Mouse (Mus musculus): ENCODE results near the gene Sp4. TPM values are rescaled to one million over a fixed set of nuclear protein-coding genes. Genes with fewer than 3 reads are reported as not detected.

Sp4 gene
- polyA plus RNA-seq, 1 experiment: 7.5 TPM

GRCm38 (mm10) chr12:118198386-118199093 is 102.7 kb downstream of the Sp4 start, which contains the start of gene Dnah11:
Gene Dnah11 (minus strand): TSS chr12:118199043.
- H3K4me3 ChIP-seq (replicated peaks; ENCODE audit: extremely low read depth, low read depth, low read length): peak within 1 kb of the TSS; percentile 77
- H3K4me1 ChIP-seq (ENCODE audit: control insufficient read depth, insufficient read depth, low read length): no peaks in the 10 kb centered on the region; the same call in 1 of the 2 replicates
- 2% methylated on average over 47 of the region's 47 CpGs for WGBS
- peak; percentile 74 for DNase-seq
- TF ChIP-seq CTCF (IDR thresholded peaks at IDR 0.05; ENCODE audit: insufficient read depth, low read length): no peak
- TF ChIP-seq POLR2A (IDR thresholded peaks at IDR 0.05; ENCODE audit: borderline replicate concordance, extremely low read depth, low read depth, low read length): peak; percentile 44; the same call in 1 of the 2 replicates

GRCm38 (mm10) chr12:118196583-118196982 is 104.7 kb downstream of the Sp4 start:
- no peak for TF ChIP-seq POLR2A (IDR thresholded peaks at IDR 0.05; ENCODE audit: borderline replicate concordance, extremely low read depth, low read depth, low read length)
- TF ChIP-seq CTCF (IDR thresholded peaks at IDR 0.05; ENCODE audit: insufficient read depth, low read length): no peak
- no peak for DNase-seq
- Histone ChIP-seq H3K4me3 (replicated peaks; ENCODE audit: extremely low read depth, low read depth, low read length) (no peak overlapping the region), H3K4me1 (ENCODE audit: control insufficient read depth, insufficient read depth, low read length) (no peaks in the 10 kb centered on the region; the same call in 1 of the 2 replicates)
- 43% methylated on average over 2 of the region's 2 CpGs for WGBS

- Histone ChIP-seq H3K4me1 (ENCODE audit: control insufficient read depth, insufficient read depth, low read length) (peaks cover 2% of the 10 kb centered on the region; the same call in 1 of the 2 replicates), H3K4me3 (replicated peaks; ENCODE audit: extremely low read depth, low read depth, low read length) (no peak overlapping the region)
- no peak for TF ChIP-seq CTCF (IDR thresholded peaks at IDR 0.05; ENCODE audit: insufficient read depth, low read length)
- DNase-seq: no peak
- WGBS: 75% methylated on average over 3 of the region's 3 CpGs
Measured at GRCm38 (mm10) chr12:118189535-118189934, 111.7 kb downstream of the Sp4 start.

- DNase-seq: no peak
- TF ChIP-seq CTCF (IDR thresholded peaks at IDR 0.05; ENCODE audit: insufficient read depth, low read length) (no peak), POLR2A (IDR thresholded peaks at IDR 0.05; ENCODE audit: borderline replicate concordance, extremely low read depth, low read depth, low read length) (no peak)
- 66% methylated on average over 2 of the region's 2 CpGs for WGBS
Measured at GRCm38 (mm10) chr12:118187663-118188062, 113.6 kb downstream of the Sp4 start.

GRCm38 (mm10) chr12:118186881-118187489 is 114.3 kb downstream of the Sp4 start:
- Histone ChIP-seq H3K4me1 (ENCODE audit: control insufficient read depth, insufficient read depth, low read length) (peaks cover 2% of the 10 kb centered on the region; the same call in 1 of the 2 replicates), H3K4me3 (replicated peaks; ENCODE audit: extremely low read depth, low read depth, low read length) (no peak overlapping the region)
- no peak for TF ChIP-seq CTCF (IDR thresholded peaks at IDR 0.05; ENCODE audit: insufficient read depth, low read length)
- no peak for TF ChIP-seq POLR2A (IDR thresholded peaks at IDR 0.05; ENCODE audit: borderline replicate concordance, extremely low read depth, low read depth, low read length)
- no peak for DNase-seq
- 45% methylated on average over 4 of the region's 4 CpGs for WGBS

More at GRCm38 (mm10) chr12:118187663-118188062, 113.6 kb downstream of the Sp4 start:
- Histone ChIP-seq H3K4me1 (ENCODE audit: control insufficient read depth, insufficient read depth, low read length) (peaks cover 2% of the 10 kb centered on the region; the same call in 1 of the 2 replicates), H3K4me3 (replicated peaks; ENCODE audit: extremely low read depth, low read depth, low read length) (no peak overlapping the region)

- 32% methylated on average over 4 of the region's 4 CpGs for WGBS
- no peak overlapping the region for H3K4me3 ChIP-seq (replicated peaks; ENCODE audit: extremely low read depth, low read depth, low read length)
- TF ChIP-seq POLR2A (IDR thresholded peaks at IDR 0.05; ENCODE audit: borderline replicate concordance, extremely low read depth, low read depth, low read length) (no peak), CTCF (IDR thresholded peaks at IDR 0.05; ENCODE audit: insufficient read depth, low read length) (no peak)
- H3K4me1 ChIP-seq (ENCODE audit: control insufficient read depth, insufficient read depth, low read length): peaks cover 2% of the 10 kb centered on the region; the same call in 1 of the 2 replicates
- no peak for DNase-seq
Measured at GRCm38 (mm10) chr12:118186120-118186880, 114.9 kb downstream of the Sp4 start.

Other genes with a start within 250 kb of the Sp4 start
- gene Dnah11, start 102.4 kb downstream of the Sp4 start, polyA plus RNA-seq (2012; rRNA removed): 1.6 and 2.0 TPM in 2 replicates